Mouse (Mus musculus) adrenal gland, adult 18-20 months (tissue): Measurements from ENCODE around the gene Ksr2. TPM values are rescaled to one million over a fixed set of nuclear protein-coding genes. Genes with fewer than 3 reads are reported as not detected.

Experiments
- DNase-seq, 2 experiments: peaks; one replicate each; pipeline ENCODE4 v3.0.0; 2021 to 2022; ENCODE audit warnings: low spot score in 2 of 2
- total RNA-seq, 2 experiments: library from RNA; stranded (reverse); gene quantifications; 1 replicate in 1 of 2; 2 replicates in 1 of 2; pipeline ENCODE4 v1.2.3; 2021

The Ksr2 gene
- total RNA-seq, 2 experiments from 2014 or later = 4.3 to 4.5 TPM

- no peak for DNase-seq
These were observed 264.6 kb downstream of the Ksr2 start for GRCm38 (mm10) chr5:117678371-117678770.

GRCm38 (mm10) chr5:117682226-117682625, 268.4 kb downstream of the Ksr2 start:
- no peak for DNase-seq

GRCm38 (mm10) chr5:117684491-117684890, 270.7 kb downstream of the Ksr2 start:
- DNase-seq = no peak

DNA sequence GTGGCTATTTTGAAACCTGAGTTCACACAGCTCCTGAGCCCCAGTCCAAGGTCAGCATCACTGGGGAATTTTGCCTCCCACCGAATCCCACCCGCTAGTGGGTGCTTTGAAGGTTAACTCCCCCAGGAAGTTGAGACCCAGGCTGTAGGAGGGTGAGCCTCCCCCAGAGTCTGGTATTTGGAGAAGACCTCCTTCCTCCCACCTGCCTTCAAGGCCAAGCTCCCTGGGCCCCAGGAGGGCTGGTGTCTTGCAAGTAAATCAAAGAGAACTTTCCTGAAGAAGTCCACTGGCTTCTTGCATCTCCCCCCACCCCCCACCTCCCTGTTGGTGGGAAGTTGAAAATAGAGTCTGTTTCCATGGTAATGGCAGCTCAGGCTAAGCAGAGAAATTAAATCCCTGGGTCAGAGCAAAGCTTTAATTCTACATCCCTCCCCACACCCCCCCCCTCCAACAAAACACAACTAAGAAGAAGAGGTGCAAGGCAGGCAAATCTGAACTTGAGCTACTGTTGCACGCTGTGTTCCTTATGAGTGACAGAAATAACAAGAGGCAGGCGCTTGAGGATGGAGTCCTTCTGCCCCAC, 274.1 kb downstream of the Ksr2 start:
- DNase-seq = no peak

DNA sequence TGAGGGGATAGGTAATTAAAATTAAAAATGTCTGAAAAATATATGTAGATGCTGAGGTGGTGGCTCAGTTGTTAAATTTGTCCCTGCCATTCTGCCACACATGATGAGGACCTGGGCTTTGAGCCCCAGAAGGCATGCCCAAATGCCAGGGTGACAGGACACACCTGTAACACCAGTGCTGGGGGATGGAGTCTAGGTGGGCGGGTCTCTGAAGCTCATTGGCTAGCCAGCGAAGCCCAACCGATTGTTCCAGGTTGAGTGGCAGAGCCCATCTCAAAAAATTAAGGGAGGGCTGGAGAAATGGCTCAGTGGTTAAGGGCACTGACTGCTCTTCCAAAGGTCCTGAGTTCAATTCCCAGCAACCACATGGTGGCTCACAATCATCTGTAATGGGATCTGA, 274.9 kb downstream of the Ksr2 start:
- DNase-seq = no peak

DNA sequence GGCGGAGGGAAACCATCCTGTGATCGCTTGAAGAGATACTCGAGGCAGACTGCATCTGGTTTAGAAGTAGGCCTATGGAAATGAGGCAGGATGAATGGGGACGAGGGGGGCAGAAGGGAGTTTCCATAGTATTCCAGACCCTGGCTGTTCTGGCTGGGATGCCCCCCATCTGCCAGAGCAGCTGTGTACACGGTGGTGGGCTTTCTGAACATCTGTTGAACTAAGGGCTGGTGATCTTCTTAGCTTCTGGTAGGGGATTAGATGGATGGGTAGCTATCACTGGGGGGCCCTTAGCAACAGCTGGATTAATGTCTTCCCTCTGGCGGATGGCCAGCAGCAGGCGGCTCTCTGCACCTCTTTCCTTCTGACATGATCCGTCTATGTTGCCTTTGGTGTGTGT, 276.0 kb downstream of the Ksr2 start:
- no peak for DNase-seq

GRCm38 (mm10) chr5:117691271-117691670, 277.5 kb downstream of the Ksr2 start:
- DNase-seq = no peak

DNA sequence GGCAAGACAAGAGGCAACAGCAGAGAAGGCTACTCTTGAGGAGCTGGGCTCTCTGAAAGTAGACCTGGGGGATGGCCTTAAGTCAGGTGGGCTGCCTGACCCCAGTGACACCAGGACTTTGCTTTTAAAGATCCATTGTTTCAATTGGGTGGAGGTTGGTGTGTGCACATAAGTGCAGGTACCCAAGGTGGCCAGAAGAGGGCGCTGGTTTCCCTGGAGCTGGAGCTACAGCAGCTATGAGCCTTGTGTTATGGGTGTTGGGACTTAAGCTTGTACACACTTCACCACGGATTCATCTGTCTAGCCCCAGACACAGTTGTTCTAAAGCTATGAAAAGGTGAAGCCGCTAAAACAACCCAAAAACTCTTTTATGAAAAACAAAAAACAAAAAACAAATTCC, 279.8 kb downstream of the Ksr2 start:
- DNase-seq = no peak

DNA sequence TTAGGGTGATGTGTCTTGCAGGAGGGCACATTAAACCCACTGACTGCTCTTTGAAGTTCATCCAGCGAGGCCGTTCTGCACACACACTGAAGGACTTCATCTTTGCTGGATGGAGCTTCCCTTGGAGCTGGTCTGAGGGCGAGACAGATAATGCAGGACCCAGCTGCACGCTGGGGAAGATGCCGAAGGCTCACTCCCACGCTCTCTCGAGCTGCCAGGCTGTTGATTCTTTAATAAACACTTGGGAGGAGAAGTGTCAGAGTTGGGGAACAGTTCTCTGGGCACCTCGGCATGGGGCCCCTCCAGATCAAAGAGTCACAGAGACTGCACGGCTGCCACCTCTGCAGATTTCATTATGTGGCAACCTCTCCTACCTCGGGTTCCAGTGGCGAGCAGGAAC, 280.8 kb downstream of the Ksr2 start:
- no peak for DNase-seq

DNA sequence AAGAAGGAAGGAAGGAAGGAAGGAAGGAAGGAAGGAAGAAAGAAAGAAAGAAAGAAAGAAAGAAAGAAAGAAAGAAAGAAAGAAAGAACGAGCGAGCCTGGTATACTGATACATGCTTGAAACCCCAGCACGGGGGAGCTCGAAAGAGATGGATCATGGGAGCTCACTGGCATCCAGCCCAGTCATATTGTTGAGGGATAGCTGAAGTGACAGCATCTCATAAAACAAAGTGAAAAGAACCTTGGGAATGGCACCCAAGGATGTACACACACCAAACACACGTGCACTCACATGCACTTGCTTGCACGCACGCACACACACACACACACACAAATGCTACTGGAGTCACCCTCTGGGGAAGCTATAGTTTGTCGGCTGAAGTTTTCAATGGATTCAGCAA, 282.6 kb downstream of the Ksr2 start:
- no peak for DNase-seq

GRCm38 (mm10) chr5:117697589-117697988, 283.8 kb downstream of the Ksr2 start:
- no peak for DNase-seq

DNA sequence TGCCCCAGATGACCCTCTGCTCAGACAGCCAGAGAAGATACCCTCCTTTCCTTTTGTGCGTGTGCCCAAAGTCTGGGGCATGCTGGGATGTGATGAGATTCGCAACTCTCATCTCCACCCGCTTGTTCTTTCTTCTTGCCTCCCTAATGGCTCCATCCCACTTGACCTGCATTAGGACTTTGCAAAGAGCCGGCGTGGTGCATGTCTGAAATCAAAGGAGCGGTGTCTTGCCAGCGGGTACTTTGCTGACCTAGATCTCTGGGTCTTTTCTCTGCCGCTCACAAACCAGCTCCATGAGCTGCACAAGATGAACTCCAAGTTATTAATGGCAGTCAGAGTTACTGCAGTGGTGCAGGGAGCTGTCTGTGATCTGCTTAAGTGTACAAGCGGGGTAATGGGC, 290.6 kb downstream of the Ksr2 start:
- no peak for DNase-seq

- DNase-seq = no peak
These were observed 292.8 kb downstream of the Ksr2 start for GRCm38 (mm10) chr5:117706633-117707032.

DNA sequence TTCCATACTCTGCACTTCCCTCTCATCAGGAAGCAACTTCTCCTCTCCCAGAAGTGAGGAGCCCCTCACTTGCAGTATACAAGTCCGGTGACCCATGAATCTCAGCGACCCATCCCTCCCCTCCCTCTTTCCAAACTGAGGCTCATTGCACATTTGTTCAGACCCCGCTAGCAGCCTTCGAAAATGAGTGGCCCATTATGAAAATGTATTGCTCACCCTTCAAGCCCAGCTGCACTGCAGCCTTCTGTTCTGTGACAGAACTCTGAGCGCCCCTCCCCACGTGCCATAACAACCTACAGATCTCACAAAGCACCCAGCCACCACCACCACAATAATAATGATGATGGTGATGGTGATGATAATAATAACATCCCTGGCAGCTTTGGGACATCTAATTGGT, 295.5 kb downstream of the Ksr2 start:
- DNase-seq = no peak

DNA sequence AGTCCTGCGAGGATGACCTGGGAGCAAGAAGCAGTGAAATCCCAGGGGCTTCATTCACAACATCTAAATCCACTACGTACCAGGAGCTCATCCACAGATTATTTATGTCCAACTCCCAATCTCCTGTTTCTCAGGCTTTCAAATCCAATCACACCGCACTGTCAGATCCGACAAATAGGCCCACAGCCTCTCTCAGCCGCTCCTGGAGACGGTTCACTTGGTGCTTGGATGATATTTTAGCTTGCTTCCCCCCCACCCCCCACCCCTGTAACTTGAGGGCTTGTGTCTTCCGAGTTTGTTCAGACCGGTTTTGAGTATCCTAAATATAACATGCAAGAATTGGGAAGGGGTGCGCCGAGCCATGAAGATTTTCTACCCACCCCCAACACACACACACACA, 297.8 kb downstream of the Ksr2 start:
- no peak for DNase-seq

- DNase-seq = no peak
These were observed 298.4 kb downstream of the Ksr2 start for GRCm38 (mm10) chr5:117712207-117712606.

DNA sequence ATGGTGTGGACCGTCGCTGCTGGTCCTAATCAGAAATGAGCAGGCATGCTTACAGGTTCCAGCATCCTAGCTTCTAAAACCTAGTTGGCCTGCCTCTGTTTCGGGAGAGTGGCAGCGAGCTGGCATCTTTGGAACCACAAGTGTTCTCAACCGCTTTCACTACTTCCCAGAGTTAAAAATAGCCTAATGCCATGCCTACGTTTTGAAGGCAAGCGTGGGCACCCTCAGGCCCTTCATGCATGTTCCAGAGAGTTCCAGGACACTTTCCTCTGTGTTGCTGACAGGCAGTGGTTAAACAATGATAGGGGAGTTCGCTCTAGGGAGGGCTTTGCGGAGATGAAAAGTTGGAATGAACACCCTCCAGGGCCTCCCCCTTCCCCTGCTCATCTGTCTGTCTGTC, 303.3 kb downstream of the Ksr2 start:
- DNase-seq = no peak

GRCm38 (mm10) chr5:117723316-117723715, 309.5 kb downstream of the Ksr2 start:
- no peak for DNase-seq

- DNase-seq = no peak
These were observed 312.7 kb downstream of the Ksr2 start for GRCm38 (mm10) chr5:117726548-117726947.

- DNase-seq = peak in 1 of 2 experiments; percentile 10
These were observed 313.3 kb downstream of the Ksr2 start for GRCm38 (mm10) chr5:117727138-117727537.

GRCm38 (mm10) chr5:117731311-117731710, 317.5 kb downstream of the Ksr2 start:
- peak in 1 of 2 experiments; percentile 37 for DNase-seq

GRCm38 (mm10) chr5:117744654-117745178, 330.9 kb downstream of the Ksr2 start:
- DNase-seq = no peak

DNA sequence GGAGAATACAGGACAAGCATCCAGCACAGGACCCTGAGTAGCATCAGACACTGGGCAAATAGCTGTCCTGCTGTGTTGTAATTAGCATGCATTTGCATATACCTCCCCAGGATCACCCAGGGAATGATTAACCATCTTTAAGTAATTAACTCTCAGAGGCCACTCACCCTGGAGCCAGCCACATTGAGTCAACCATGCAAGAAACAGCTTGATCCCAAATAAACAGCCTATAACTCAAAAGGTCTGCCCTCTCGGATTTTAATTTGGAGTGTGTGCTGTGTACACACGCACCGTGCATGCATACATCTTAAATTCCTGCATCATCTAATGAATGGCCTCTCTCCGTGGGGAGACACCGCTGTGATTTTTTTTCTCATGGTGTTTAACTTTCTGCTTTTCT, 335.6 kb downstream of the Ksr2 start:
- no peak for DNase-seq
